Mouse (Mus musculus) lung, embryonic 14.5 days (tissue): ENCODE measurements around the gene Cog4. TPM values are rescaled to one million over a fixed set of nuclear protein-coding genes. Genes with fewer than 3 reads are reported as not detected.

Source experiments
- ATAC-seq: fragments of 200-750 bp; cut with Nextera tagmentation; 2 replicates; pipeline ENCODE4 v1.8.0; 2017; ENCODE audit warnings: mild to moderate bottlenecking, moderate TSS enrichment, moderate library complexity; ENCODE audit not compliant: insufficient read depth
- DNase-seq: peaks from one replicate; pipeline ENCODE4 v3.0.0-alpha.2; 2015
- H3K27ac ChIP-seq: fragments of 300-500 bp; sonication (generic); 2 replicates; pipeline ENCODE4 v1.5.1; 2014; ENCODE audit warnings: low read depth, mild to moderate bottlenecking, moderate library complexity
- H3K27me3 ChIP-seq: fragments of 300-500 bp; sonication (generic); 2 replicates; pipeline ENCODE4 v1.6.1; 2014; ENCODE audit warnings: low read length, control low read depth; ENCODE audit not compliant: insufficient read depth
- H3K36me3 ChIP-seq: fragments of 300-500 bp; sonication (generic); 2 replicates; pipeline ENCODE4 v1.6.1; 2014; ENCODE audit warnings: control low read depth; ENCODE audit not compliant: insufficient read depth
- H3K4me1 ChIP-seq: fragments of 300-500 bp; sonication (generic); 2 replicates; pipeline ENCODE4 v1.6.1; 2014; ENCODE audit warnings: antibody characterized with exemption, control low read depth; ENCODE audit not compliant: insufficient read depth
- H3K4me2 ChIP-seq: fragments of 300-500 bp; sonication (generic); 2 replicates; pipeline ENCODE4 v1.6.1; 2014; ENCODE audit warnings: mild to moderate bottlenecking
- H3K4me3 ChIP-seq: fragments of 300-500 bp; sonication (generic); 2 replicates; pipeline ENCODE4 v1.5.1; 2014; ENCODE audit warnings: low read depth, low read length
- H3K9ac ChIP-seq: fragments of 300-500 bp; sonication (generic); 2 replicates; pipeline ENCODE4 v1.6.1; 2014
- H3K9me3 ChIP-seq: fragments of 300-500 bp; sonication (generic); 2 replicates; pipeline ENCODE4 v1.6.1; 2016; ENCODE audit warnings: low read depth, low read length, control low read depth
- CTCF ChIP-seq: IDR thresholded peaks from 2 replicates; pipeline ENCODE4 v1.5.1; 2016; ENCODE audit warnings: antibody characterized with exemption, low read depth
- WGBS: fragments of 180-500 bp; shearing (Covaris S2); extraction: QIAGEN DNeasy Blood & Tissue Kit; methylation state at CpG from one replicate; pipeline ENCODE4 v1.1.7; 2014; 5-methylcytosine and 5-hydroxymethylcytosine counted together
- polyA plus RNA-seq: library from polyadenylated mRNA; unstranded; fragments of >200 nt; fragmentation: Nextera tagmentation; extraction: Ambion mirVana; gene quantifications from 2 replicates; pipeline ENCODE4 v1.2.1, GENCODE M21; 2014

Cog4 gene
- polyA plus RNA-seq, 1 experiment from 2014 or later = 70.9 TPM

DNA sequence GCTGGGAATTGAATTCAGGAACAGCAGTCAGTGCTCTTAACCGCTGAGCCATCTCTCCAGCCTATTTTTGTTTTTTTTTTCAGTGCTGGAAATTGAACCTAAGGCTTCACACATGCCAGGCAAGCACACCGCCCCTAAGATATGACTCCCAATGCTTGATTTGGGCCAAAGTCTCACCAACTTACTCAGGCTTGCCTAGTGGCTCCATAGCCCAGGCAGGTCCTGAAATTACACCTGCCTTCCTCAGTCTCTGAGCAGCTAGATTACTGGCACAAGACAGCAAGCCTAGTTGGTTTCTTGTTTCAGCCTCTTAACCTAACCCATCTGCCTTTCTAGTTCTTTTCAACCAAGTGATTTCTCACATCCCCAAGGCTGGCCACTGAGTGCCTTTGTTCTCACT, 24.1 kb downstream of the Cog4 start:
- Histone ChIP-seq H3K9me3 (no peaks in the 10 kb centered on the region), H3K27ac (no peak overlapping the region), H3K36me3 (peaks cover 90% of the 10 kb centered on the region), H3K4me2 (no peak overlapping the region), H3K27me3 (no peaks in the 10 kb centered on the region), H3K9ac (no peak overlapping the region), H3K4me1 (no peaks in the 10 kb centered on the region), H3K4me3 (no peak overlapping the region)
- no peak for TF ChIP-seq CTCF
- DNase-seq (no peak), ATAC-seq (no peak)
- 100% methylated on average over 2 of the region's 2 CpGs for WGBS

DNA sequence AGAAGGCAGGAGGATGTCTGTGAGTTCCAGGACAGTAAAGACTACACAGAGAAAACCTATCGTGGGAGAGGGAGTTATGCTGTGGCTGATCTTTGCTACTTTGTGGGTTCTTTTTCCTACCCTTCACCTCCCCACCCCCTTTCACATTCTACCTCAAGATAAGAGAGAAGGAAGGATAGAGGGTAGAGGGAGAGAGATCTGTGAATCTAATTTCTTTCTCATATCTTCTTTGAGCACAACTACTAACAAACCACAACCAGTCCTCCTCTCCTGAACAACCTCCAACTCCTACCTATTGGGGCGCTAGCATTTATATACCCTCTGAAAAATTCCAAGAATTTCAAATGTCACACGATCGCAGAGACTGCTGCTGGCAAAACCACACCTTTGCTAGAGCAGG, 31.5 kb downstream of the Cog4 start:
- no peak overlapping the region for H3K4me2 ChIP-seq
- DNase-seq = no peak
- no peaks in the 10 kb centered on the region for H3K4me1 ChIP-seq
- 76% methylated on average over 4 of the region's 4 CpGs for WGBS
- ATAC-seq = no peak
- H3K36me3 ChIP-seq = peaks cover 90% of the 10 kb centered on the region
- no peaks in the 10 kb centered on the region for H3K9me3 ChIP-seq
- no peak for TF ChIP-seq CTCF
- H3K27me3 ChIP-seq = no peaks in the 10 kb centered on the region
- no peak overlapping the region for H3K9ac ChIP-seq
- H3K4me3 ChIP-seq = no peak overlapping the region
- H3K27ac ChIP-seq = no peak overlapping the region

DNA sequence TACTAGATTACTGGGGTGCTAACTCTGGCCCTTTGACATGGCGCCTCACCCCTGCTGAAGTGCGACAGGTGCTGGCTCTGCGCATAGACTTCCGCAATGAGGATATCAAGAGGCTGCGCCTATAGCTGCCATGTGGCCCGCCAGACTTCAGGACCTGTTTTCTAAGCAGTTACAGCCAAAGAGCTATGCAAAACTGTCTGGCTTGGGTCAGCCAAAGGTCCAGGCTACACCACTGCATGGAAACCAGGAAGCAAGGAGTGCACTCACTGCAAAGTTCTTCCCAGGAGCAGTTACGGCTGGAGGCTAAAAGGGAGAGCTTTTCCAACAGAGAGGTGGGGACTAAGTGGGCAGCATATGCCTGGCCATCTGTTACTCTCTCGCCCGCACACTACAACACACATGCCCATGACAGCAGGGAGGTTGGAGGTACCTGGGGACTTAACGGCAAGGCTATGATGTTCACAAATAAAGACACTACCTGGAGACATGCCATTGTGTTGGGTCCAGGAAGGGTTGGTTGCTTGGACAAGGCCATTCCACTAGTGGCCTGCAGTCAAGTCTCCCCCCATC, 35.4 kb downstream of the Cog4 start:
- ATAC-seq = no peak
- Histone ChIP-seq H3K36me3 (peaks cover 82% of the 10 kb centered on the region), H3K4me3 (no peak overlapping the region), H3K4me2 (no peak overlapping the region), H3K9me3 (no peaks in the 10 kb centered on the region), H3K27me3 (no peaks in the 10 kb centered on the region), H3K4me1 (no peaks in the 10 kb centered on the region), H3K27ac (no peak overlapping the region), H3K9ac (no peak overlapping the region)
- no peak for DNase-seq
- no peak for TF ChIP-seq CTCF
- WGBS = 94% methylated on average over 10 of the region's 10 CpGs

DNA sequence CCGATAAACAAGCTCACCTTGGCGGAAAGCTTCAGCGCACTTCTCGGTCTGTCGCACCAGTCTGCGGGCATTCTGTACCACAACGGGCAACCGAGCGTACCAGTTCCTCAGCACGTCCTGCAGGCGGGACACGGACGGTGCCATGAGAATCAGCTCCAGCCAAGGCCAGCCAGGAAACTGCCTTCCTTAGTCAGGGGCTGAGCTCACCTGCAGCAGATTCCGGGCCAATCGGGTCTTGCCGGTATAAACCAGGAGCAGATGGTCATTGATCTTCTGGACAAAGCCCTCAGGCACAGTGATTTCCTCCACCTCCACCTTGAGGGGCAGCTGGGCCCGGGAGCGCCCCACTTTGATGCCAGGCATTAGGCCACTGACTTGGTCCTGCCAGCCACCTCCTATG, 37.4 kb downstream of the Cog4 start:
- Histone ChIP-seq H3K9ac (no peak overlapping the region), H3K27me3 (no peaks in the 10 kb centered on the region), H3K36me3 (peaks cover 80% of the 10 kb centered on the region), H3K4me1 (no peaks in the 10 kb centered on the region), H3K27ac (no peak overlapping the region), H3K4me3 (no peak overlapping the region), H3K4me2 (no peak overlapping the region), H3K9me3 (no peaks in the 10 kb centered on the region)
- no peak for ATAC-seq
- TF ChIP-seq CTCF = no peak
- no peak for DNase-seq
- WGBS = 95% methylated on average over 18 of the region's 18 CpGs

DNA sequence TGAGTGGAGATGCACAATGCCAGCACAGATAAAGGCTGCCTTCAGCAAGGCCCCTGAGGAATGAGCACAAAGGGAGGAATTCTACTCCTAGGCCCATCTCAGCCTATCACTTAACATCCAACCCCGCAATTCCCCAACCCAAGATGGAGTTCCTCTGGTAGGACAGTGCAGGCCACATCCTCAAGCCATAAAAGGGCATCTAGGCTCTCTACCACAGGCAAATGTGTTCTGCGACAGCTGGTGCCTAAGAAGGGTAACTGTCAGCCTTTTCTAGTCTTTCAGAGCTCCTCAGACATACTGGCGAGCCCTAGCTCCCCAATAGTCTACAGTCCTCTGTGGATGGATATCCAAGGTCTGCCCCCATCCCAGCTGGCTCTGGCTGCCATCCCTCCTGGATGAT, 40.2 kb downstream of the Cog4 start:
- no peaks in the 10 kb centered on the region; the same call in 1 of the 2 replicates for H3K4me1 ChIP-seq
- 79% methylated on average over 3 of the region's 3 CpGs for WGBS
- H3K27me3 ChIP-seq = no peaks in the 10 kb centered on the region
- H3K27ac ChIP-seq = no peak overlapping the region
- no peak for DNase-seq
- H3K36me3 ChIP-seq = peaks cover 58% of the 10 kb centered on the region
- no peak for TF ChIP-seq CTCF
- no peak for ATAC-seq
- H3K9me3 ChIP-seq = no peaks in the 10 kb centered on the region
- no peak overlapping the region for H3K9ac ChIP-seq
- H3K4me2 ChIP-seq = no peak overlapping the region
- no peak overlapping the region for H3K4me3 ChIP-seq

DNA sequence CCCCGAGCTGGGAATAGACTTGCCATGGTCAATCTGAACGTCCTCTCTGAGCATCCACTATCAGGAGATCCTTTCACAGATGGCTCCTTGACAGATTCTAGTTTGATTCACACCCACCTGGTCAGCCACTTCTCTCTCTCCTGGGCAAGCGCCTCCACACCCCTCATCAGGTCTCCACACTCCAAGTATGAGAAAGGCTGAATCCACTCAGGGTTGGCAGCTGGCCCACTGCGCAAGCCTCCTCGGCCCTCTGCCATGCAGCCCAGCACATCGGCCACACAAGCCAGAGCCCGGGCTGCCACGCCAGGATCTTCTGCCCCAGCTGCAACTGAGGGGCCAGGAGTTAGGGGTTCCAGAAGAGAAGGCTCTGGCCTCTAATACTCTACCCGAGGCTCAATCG, 41.2 kb downstream of the Cog4 start:
- Histone ChIP-seq H3K4me3 (no peak overlapping the region), H3K9ac (no peak overlapping the region), H3K27ac (no peak overlapping the region), H3K27me3 (no peaks in the 10 kb centered on the region), H3K4me2 (no peak overlapping the region), H3K9me3 (no peaks in the 10 kb centered on the region), H3K4me1 (no peaks in the 10 kb centered on the region; the same call in 1 of the 2 replicates), H3K36me3 (peaks cover 48% of the 10 kb centered on the region)
- no peak for TF ChIP-seq CTCF
- no peak for DNase-seq
- no peak for ATAC-seq
- WGBS = 87% methylated on average over 10 of the region's 10 CpGs

DNA sequence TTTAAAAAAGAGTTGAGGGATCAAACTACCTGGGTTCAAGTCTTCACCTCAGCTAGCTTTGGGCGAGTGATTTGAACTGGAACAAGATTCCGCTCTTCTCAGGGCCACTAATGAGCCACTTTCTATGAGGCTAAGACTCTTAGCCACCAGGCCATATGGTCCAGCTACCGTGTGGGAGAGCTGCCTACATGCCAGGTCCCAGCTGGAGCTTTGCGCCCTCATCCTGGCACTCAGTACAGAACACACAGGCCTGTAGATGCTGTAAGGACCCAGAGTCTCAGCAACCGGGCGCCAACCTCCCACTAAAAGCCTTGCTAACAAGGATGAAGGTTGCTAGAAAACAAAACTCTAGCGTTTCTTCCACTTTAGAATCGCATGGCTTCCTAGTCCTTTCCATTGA, 42.0 kb downstream of the Cog4 start:
- Histone ChIP-seq H3K27me3 (no peaks in the 10 kb centered on the region), H3K36me3 (peaks cover 40% of the 10 kb centered on the region), H3K9me3 (no peaks in the 10 kb centered on the region), H3K27ac (no peak overlapping the region), H3K4me2 (no peak overlapping the region), H3K9ac (no peak overlapping the region), H3K4me3 (no peak overlapping the region), H3K4me1 (no peaks in the 10 kb centered on the region; the same call in 1 of the 2 replicates)
- 87% methylated on average over 8 of the region's 8 CpGs for WGBS
- ATAC-seq (no peak), DNase-seq (no peak)
- no peak for TF ChIP-seq CTCF

DNA sequence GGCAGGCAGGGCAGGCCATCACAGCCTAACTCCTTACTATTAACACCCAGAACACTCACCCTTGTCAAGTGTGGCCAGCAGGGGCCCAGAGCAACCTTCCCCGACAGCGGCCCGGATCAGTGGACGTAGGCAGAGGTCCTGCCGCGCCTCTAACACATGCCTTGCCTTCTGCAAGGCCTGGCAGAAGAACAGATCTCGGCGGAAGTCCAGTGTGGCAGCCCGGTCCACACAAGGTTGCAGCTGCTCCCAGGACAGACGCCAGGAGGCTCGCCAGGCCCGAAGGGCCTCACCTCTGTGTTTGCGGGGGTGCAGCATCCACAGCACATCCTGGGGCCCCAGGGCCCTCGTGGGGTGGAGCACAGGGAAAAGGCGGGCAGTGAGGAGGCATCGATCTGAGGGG, 42.5 kb downstream of the Cog4 start:
- Histone ChIP-seq H3K27ac (no peak overlapping the region), H3K4me3 (no peak overlapping the region), H3K9ac (no peak overlapping the region), H3K27me3 (no peaks in the 10 kb centered on the region), H3K36me3 (peaks cover 35% of the 10 kb centered on the region), H3K9me3 (no peaks in the 10 kb centered on the region), H3K4me2 (no peak overlapping the region), H3K4me1 (no peaks in the 10 kb centered on the region; the same call in 1 of the 2 replicates)
- 88% methylated on average over 16 of the region's 16 CpGs for WGBS
- no peak for DNase-seq
- ATAC-seq = no peak
- TF ChIP-seq CTCF = no peak
